Mouse (Mus musculus): ENCODE measurements around the gene B3gnt8.

The B3gnt8 gene

GRCm38 (mm10) chr7:25666381-25666780 is 39.9 kb downstream of the B3gnt8 start:
- DNase-seq: no peak

GRCm38 (mm10) chr7:25669158-25669557 is 42.7 kb downstream of the B3gnt8 start:
- DNase-seq: no peak

- DNase-seq: no peak
Observed at GRCm38 (mm10) chr7:25669631-25670030, 43.2 kb downstream of the B3gnt8 start.

DNA sequence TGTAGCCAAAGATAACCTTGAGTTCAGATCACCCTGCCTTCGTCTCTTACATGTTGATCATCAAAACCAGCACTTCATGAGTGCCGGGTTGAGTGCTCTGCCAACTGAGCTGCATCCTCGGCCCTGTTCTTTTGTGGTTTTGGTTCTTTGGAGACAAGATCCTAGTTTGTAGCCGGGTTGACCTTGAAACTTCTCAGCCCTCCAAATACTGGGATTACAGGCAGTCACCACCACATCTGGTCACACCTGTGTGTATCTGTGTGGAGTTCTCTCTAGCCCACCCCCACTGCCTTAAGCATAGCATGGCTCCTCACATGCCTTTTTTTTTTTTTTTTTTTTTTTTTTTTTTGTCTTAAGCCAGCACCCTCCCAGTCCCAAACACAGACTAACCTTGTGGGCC is 43.6 kb downstream of the B3gnt8 start:
- no peak for DNase-seq

DNA sequence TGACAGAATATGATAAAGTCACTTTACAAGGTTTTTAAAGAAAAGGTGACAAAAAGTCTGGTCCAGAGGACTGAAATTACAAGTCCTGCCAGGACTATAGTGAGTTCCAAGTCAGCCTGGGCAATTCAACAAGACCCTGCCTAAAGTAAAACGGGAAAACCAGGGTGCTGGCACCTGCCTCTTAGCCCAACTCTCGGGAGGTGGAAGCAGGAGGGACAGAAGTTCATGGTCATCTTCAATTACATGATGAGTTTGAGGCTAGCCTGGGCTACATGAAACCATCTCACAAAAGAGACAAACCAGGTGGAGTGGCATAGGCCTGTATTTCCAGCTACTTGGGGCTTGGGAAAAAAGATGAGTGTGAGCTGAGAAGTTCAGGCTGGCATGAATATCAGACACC is 45.2 kb downstream of the B3gnt8 start:
- no peak for DNase-seq

DNA sequence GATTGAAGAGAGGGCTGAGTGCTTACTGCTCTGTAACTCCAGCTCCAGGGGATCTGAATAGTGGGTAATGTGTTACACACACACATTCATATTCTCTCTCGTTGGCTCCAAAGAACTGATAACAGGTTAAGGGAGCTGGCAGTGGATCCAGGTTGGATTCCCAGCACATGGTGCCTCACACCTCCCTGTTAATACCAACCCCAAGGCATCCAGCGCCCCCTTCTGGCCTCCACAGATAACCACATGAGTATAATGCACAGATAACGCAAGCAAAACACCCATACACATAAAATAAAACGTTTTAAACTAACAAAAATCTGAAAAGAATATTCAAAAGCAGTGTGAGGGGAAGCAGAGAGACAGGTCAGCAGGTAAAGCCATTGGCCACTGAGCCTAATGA is 46.0 kb downstream of the B3gnt8 start:
- no peak for DNase-seq

DNA sequence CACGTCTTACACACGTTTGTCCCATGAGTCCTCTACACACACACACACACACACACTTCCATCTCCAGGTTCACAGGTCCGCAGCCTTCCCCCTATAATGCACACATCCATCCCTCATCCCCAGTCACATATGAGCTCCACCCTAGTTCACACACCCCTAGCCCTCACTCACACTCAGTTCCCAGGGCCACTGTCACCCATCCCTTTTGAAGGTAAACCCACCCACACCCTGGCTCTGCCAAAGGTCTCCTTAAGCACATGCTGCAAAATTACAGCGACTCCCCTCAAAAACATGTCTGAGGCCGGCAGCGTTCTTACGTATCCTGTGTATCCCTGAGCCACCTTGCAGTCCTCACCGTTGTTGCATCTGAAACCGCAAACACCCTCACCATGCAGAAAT is 47.8 kb downstream of the B3gnt8 start:
- DNase-seq: no peak

- DNase-seq: no peak
Observed at GRCm38 (mm10) chr7:25674719-25675300, 48.4 kb downstream of the B3gnt8 start, which contains the start of gene Tmem91. TSS of gene Tmem91 (minus strand) at chr7:25675166.

- DNase-seq: no peak
Observed at GRCm38 (mm10) chr7:25675405-25675804, 49.0 kb downstream of the B3gnt8 start.

DNA sequence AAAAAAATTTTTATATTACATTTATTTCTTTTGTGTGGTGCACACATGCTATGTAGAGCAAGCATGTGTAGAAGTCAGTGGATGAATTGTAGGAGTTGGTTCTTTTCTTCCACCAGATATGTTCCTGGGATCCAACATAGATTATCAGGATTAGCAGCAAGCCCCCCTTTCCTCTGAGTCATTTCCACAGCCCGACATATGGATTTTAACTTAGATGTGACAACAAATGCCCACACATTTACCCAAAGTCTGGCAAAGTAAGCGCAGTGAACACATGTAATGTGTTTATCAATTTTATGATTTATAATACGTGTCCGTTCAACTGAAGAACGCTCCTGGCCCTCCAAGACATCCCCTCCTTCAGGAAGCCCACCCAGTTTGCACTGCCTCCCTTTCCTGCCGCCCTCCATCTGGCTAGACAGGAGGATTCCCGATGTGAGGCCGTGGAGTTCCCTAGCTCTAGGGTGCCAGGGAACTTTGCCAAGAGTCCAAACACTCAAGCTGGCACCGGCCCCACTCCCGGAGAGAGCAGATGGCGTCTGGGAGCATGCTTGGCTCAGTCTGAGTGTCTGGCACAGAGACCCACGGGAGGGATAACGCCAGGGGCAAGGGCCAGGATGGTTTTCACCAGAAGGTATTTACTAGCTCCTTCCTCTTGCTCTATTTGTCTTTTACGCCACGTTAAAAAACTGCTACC is 49.8 kb downstream of the B3gnt8 start:
- DNase-seq: peak; percentile 99

- DNase-seq: no peak
Observed at GRCm38 (mm10) chr7:25677013-25677412, 50.6 kb downstream of the B3gnt8 start.

DNA sequence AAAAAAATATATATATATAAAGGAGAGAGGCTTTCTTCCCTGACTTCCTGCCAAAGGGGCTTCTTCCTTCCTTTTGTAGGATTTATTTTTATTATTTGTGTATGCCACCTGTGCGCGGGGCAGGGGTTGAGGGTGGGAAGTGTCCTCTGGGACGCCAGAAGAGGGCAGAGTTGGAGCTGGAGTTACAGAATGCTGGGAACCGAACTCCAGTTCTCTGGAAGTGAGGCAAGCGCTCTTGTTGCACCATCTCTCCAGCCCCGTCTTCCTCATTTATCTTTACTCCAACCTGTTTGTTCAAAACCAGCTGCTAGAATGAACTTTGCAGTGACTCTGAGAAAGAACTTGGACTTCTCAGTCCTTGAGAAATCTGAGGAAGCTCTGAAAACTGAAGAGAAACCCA is 53.5 kb downstream of the B3gnt8 start:
- no peak for DNase-seq

- peak; percentile 90 for DNase-seq
Observed at GRCm38 (mm10) chr7:25680514-25681258, 54.2 kb downstream of the B3gnt8 start, which contains the start of gene B9d2. TSS of gene B9d2 (plus strand) at chr7:25680780.

DNA sequence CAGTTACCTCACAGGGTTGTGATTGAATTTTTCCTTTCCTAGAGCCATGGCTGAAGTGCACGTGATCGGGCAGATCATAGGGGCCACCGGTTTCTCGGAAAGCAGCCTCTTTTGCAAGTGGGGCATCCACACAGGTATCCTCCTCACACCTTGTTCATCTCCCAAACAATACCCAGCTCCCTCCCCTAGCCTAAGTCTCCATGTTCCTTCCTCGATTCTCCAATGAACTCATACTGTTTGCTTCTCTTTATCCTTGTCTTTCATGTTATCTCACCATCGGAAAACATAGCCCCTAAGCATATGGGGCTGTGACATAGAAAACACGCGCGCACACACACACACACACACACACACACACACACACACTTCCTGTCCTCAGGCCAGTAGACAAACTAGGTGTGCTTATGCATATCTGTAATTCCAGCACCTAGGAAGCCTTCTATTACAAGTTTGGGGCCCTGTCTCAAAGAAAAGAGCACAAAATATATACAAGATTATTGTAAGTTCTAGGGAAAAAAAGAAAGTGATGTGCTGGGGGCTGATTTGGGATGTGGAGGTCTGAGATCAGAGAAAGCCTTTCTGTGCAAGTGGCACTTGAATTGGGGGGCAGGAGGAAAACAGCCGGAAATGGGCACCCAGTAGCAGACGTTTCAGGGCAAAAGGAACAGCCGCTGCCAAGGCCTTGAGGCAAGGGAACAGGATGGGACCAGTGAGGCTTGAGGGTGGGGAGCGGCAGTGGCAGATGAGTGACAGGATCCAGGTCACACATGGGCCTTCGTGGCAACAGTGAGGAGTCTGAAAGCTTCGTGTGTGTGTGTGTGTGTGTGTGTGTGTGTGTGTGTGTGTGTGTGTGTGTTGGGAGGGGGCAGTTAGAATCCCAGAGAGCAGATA is 55.1 kb downstream of the B3gnt8 start:
- DNase-seq: no peak

- no peak for DNase-seq
Observed at GRCm38 (mm10) chr7:25683474-25684180, 57.2 kb downstream of the B3gnt8 start.

- DNase-seq: no peak
Observed at GRCm38 (mm10) chr7:25684659-25685058, 58.2 kb downstream of the B3gnt8 start.

Data from cerebellum, adult 11 months (tissue).